Mouse (Mus musculus) telencephalon, adult 2 months (tissue): ENCODE results near the gene Bptf.
A peak's percentile ranks its signal among the peaks of the same experiment; 100 is the strongest.
"Not testable (repeated sequence)": the region's sequence is repeated elsewhere in the genome, so short reads cannot be mapped to it uniquely, and the experiment has no call there.

ENCODE experiments used
- DNase-seq: peaks from one replicate; pipeline ENCODE4 v3.0.0-alpha.2; 2011; ENCODE audit warnings: low read depth, low spot score

The Bptf gene

GRCm38 (mm10) chr11:107054870-107055269 lies 77.1 kb downstream of the Bptf start:
- DNase-seq: no peak

GRCm38 (mm10) chr11:107046766-107047620 lies 84.9 kb downstream of the Bptf start:
- DNase-seq: no peak

GRCm38 (mm10) chr11:107045546-107045945 lies 86.4 kb downstream of the Bptf start:
- DNase-seq: no peak

- DNase-seq: peak; percentile 77
These were observed 87.6 kb downstream of the Bptf start for GRCm38 (mm10) chr11:107044321-107044720.

- DNase-seq: no peak
These were observed 88.6 kb downstream of the Bptf start for GRCm38 (mm10) chr11:107043361-107043760.

GRCm38 (mm10) chr11:107041396-107041795 lies 90.5 kb downstream of the Bptf start:
- no peak for DNase-seq

- DNase-seq: no peak
These were observed 92.5 kb downstream of the Bptf start for GRCm38 (mm10) chr11:107039417-107039816.

GRCm38 (mm10) chr11:107034085-107034810 lies 97.7 kb downstream of the Bptf start:
- no peak for DNase-seq

- DNase-seq: no peak
These were observed 100.3 kb downstream of the Bptf start for GRCm38 (mm10) chr11:107031635-107032034.

GRCm38 (mm10) chr11:107029536-107029935 lies 102.4 kb downstream of the Bptf start:
- no peak for DNase-seq

GRCm38 (mm10) chr11:107028754-107029153 lies 103.2 kb downstream of the Bptf start:
- DNase-seq: no peak

GRCm38 (mm10) chr11:107028275-107028618 lies 103.7 kb downstream of the Bptf start:
- no peak for DNase-seq

GRCm38 (mm10) chr11:107027431-107028274 lies 104.3 kb downstream of the Bptf start:
- peak; percentile 61 for DNase-seq

- no peak for DNase-seq
These were observed 105.1 kb downstream of the Bptf start for GRCm38 (mm10) chr11:107026554-107027430.

GRCm38 (mm10) chr11:107025411-107026321 lies 106.3 kb downstream of the Bptf start, which contains the start of gene 1810010H24Rik:
Gene 1810010H24Rik, plus strand, starts transcription at chr11:107025681.
- DNase-seq: no peak

- DNase-seq: no peak
These were observed 107.5 kb downstream of the Bptf start for GRCm38 (mm10) chr11:107024406-107024805.

GRCm38 (mm10) chr11:107022050-107022683 lies 109.8 kb downstream of the Bptf start:
- DNase-seq: no peak

GRCm38 (mm10) chr11:107019722-107020121 lies 112.2 kb downstream of the Bptf start:
- not testable (repeated sequence) for DNase-seq

GRCm38 (mm10) chr11:107019318-107019717 lies 112.6 kb downstream of the Bptf start:
- DNase-seq: no peak
